Mouse (Mus musculus) ES-E14 (cell line): ENCODE data around the gene Baiap2. TPM values are rescaled to one million over a fixed set of nuclear protein-coding genes. Genes with fewer than 3 reads are reported as not detected.

ENCODE experiments used
- DNase-seq: peaks from one replicate; pipeline ENCODE4 v3.0.0-alpha.2; 2013; ENCODE audit warnings: low read depth, low spot score
- H3K27ac ChIP-seq: 2 replicates; pipeline ENCODE4 v1.5.1; 2012; ENCODE audit warnings: low read depth, mild to moderate bottlenecking, low read length, moderate library complexity, mixed read lengths; ENCODE audit not compliant: poor library complexity, insufficient read depth, severe bottlenecking
- H3K36me3 ChIP-seq: 2 replicates; pipeline ENCODE4 v1.6.1; 2012; ENCODE audit warnings: mild to moderate bottlenecking, low read length, moderate library complexity, mixed read lengths; ENCODE audit not compliant: control insufficient read depth, poor library complexity, insufficient read depth, severe bottlenecking
- H3K4me1 ChIP-seq, 2 experiments: fragments of 150-350 bp in 1 of 2; sonication (generic) in 1 of 2; 2 replicates each; pipeline ENCODE4 v1.6.1; 2012; ENCODE audit warnings: low read length in 2 of 2, mild to moderate bottlenecking in 1 of 2, mixed read lengths in 1 of 2; ENCODE audit not compliant: control insufficient read depth in 2 of 2, insufficient read depth in 2 of 2, poor library complexity in 1 of 2
- H3K4me3 ChIP-seq, 2 experiments: fragments of 150-350 bp in 1 of 2; sonication (generic) in 1 of 2; 2 replicates each; pipeline ENCODE4 v1.5.1; 2012; ENCODE audit warnings: low read length in 2 of 2, low read depth in 1 of 2, mild to moderate bottlenecking in 1 of 2, mixed read lengths in 1 of 2; ENCODE audit not compliant: insufficient read depth in 1 of 2, poor library complexity in 1 of 2, severe bottlenecking in 1 of 2
- H3K9ac ChIP-seq: 2 replicates; pipeline ENCODE4 v1.6.1; 2012; ENCODE audit warnings: low read depth, mild to moderate bottlenecking, low read length, mixed read lengths; ENCODE audit not compliant: poor library complexity, insufficient read depth, severe bottlenecking
- H3K9me3 ChIP-seq: fragments of 150-350 bp; sonication (generic); 2 replicates; pipeline ENCODE4 v1.6.1; 2012; ENCODE audit warnings: low read depth, mild to moderate bottlenecking, low read length; ENCODE audit not compliant: control insufficient read depth, insufficient read depth
- CHD2 ChIP-seq: IDR thresholded peaks from 2 replicates; pipeline ENCODE4 v1.6.1; 2014; ENCODE audit warnings: mild to moderate bottlenecking, low read depth, low read length, inconsistent platforms
- HCFC1 ChIP-seq: IDR thresholded peaks from 2 replicates; pipeline ENCODE4 v1.6.1; 2012; ENCODE audit warnings: low read length, inconsistent platforms, borderline replicate concordance; ENCODE audit not compliant: insufficient read depth
- MAFK ChIP-seq: IDR thresholded peaks from 2 replicates; pipeline ENCODE4 v1.6.1; 2014; ENCODE audit warnings: mild to moderate bottlenecking, low read depth, low read length, inconsistent platforms; ENCODE audit not compliant: insufficient read depth
- ZC3H11A ChIP-seq: IDR thresholded peaks from 2 replicates; pipeline ENCODE4 v1.6.1; 2012; ENCODE audit warnings: low read depth, mild to moderate bottlenecking, inconsistent platforms, low read length, borderline replicate concordance
- ZNF384 ChIP-seq: IDR thresholded peaks from 2 replicates; pipeline ENCODE4 v1.6.1; 2012; ENCODE audit warnings: low read depth, low read length, inconsistent platforms
- in situ Hi-C, 2 experiments: fragments of 600-800 bp; cut with MboI; formaldehyde crosslinking; loops; one replicate each; pipeline ENCODE4 v1.15.1; 2025; ENCODE audit warnings: low sequenced_read_pairs in 2 of 2, inconsistent platforms in 1 of 2; ENCODE audit not compliant: unreplicated experiment in 2 of 2
- total RNA-seq: library from RNA; depleted of rRNA; stranded (reverse); fragments of 300-350 nt; gene quantifications from 2 replicates; pipeline ENCODE4 v1.2.3, GENCODE M21; 2012

Gene Baiap2
- total RNA-seq, 1 experiment, result 23.3 TPM

- in situ Hi-C loops, result no loop called here
- Histone ChIP-seq H3K9ac (no peak overlapping the region), H3K36me3 (no peaks in the 10 kb centered on the region), H3K9me3 (no peaks in the 10 kb centered on the region), H3K4me1 (peaks cover 3 to 20% of the 10 kb centered on the region in 2 experiments; a peak in 2 of 4 replicates), H3K4me3 (no peak overlapping the region), H3K27ac (no peak overlapping the region)
- TF ChIP-seq HCFC1, result no peak
- no peak for TF ChIP-seq MAFK
- no peak for TF ChIP-seq ZNF384
- no peak for TF ChIP-seq CHD2
- no peak for TF ChIP-seq ZC3H11A
- no peak for DNase-seq
Observed at GRCm38 (mm10) chr11:119928023-119928681, 14.4 kb upstream of the Baiap2 start.

GRCm38 (mm10) chr11:119929603-119930265, 12.8 kb upstream of the Baiap2 start:
- DNase-seq, result no peak
- in situ Hi-C loops, result no loop called here
- H3K27ac ChIP-seq, result no peak overlapping the region
- H3K9me3 ChIP-seq, result no peaks in the 10 kb centered on the region
- H3K4me1 ChIP-seq, result peaks cover 3 to 20% of the 10 kb centered on the region in 2 experiments; a peak in 2 of 4 replicates
- no peaks in the 10 kb centered on the region for H3K36me3 ChIP-seq
- no peak overlapping the region for H3K4me3 ChIP-seq
- TF ChIP-seq CHD2 (no peak), ZC3H11A (no peak), HCFC1 (no peak), ZNF384 (no peak), MAFK (no peak)
- H3K9ac ChIP-seq, result no peak overlapping the region

- no peaks in the 10 kb centered on the region for H3K36me3 ChIP-seq
- H3K9me3 ChIP-seq, result no peaks in the 10 kb centered on the region
- no peak overlapping the region for H3K4me3 ChIP-seq
- no peak overlapping the region for H3K9ac ChIP-seq
- no peak for DNase-seq
- in situ Hi-C loops, result no loop called here
- no peak overlapping the region for H3K27ac ChIP-seq
- TF ChIP-seq MAFK (no peak), HCFC1 (no peak), ZNF384 (no peak), CHD2 (no peak), ZC3H11A (no peak)
- H3K4me1 ChIP-seq, result peaks cover 10 to 32% of the 10 kb centered on the region in 2 experiments
Observed at GRCm38 (mm10) chr11:119931809-119932208, 10.8 kb upstream of the Baiap2 start.

- H3K27ac ChIP-seq, result no peak overlapping the region
- H3K36me3 ChIP-seq, result no peaks in the 10 kb centered on the region
- in situ Hi-C loops, result no loop called here
- TF ChIP-seq ZNF384, result no peak
- no peaks in the 10 kb centered on the region for H3K9me3 ChIP-seq
- peaks cover 10 to 37% of the 10 kb centered on the region in 2 experiments for H3K4me1 ChIP-seq
- DNase-seq, result no peak
- no peak overlapping the region for H3K9ac ChIP-seq
- H3K4me3 ChIP-seq, result no peak overlapping the region
Observed at GRCm38 (mm10) chr11:119933142-119933541, 9.4 kb upstream of the Baiap2 start.
